Mouse (Mus musculus): ENCODE results near the gene Smad6.

Smad6 gene

GRCm38 (mm10) chr9:63961881-63962280 lies 60.0 kb downstream of the Smad6 start:
- intact Hi-C loops (cut with DNase I): no loop called here

- intact Hi-C loops (cut with DNase I): no loop called here
Observed at GRCm38 (mm10) chr9:63960829-63961185, 61.1 kb downstream of the Smad6 start.

GRCm38 (mm10) chr9:63959933-63960828 lies 61.7 kb downstream of the Smad6 start:
- intact Hi-C loops (cut with DNase I): loop anchor here (1.0 to 5.0 kb wide), 3 partner anchors 43 to 127 kb away; no protein-coding TSS in a partner anchor

- intact Hi-C loops (cut with DNase I): loop anchor here (1.0 to 5.0 kb wide), 3 partner anchors 42 to 128 kb away; no protein-coding TSS in a partner anchor
Observed at GRCm38 (mm10) chr9:63959129-63959932, 62.5 kb downstream of the Smad6 start.

- intact Hi-C loops (cut with DNase I): loop anchor here (1.0 to 5.0 kb wide), 3 partner anchors 41 to 129 kb away; no protein-coding TSS in a partner anchor
Observed at GRCm38 (mm10) chr9:63958337-63959030, 63.4 kb downstream of the Smad6 start.

- intact Hi-C loops (cut with DNase I): loop anchor here (2.0 to 5.0 kb wide), 2 partner anchors 40 to 63 kb away; no protein-coding TSS in a partner anchor
Observed at GRCm38 (mm10) chr9:63957647-63958185, 64.1 kb downstream of the Smad6 start.

- intact Hi-C loops (cut with DNase I): loop anchor here (5.0 kb wide), 1 partner anchor 39 kb away; no protein-coding TSS in a partner anchor
Observed at GRCm38 (mm10) chr9:63956052-63956451, 65.8 kb downstream of the Smad6 start.

GRCm38 (mm10) chr9:63953691-63954090 lies 68.2 kb downstream of the Smad6 start:
- intact Hi-C loops (cut with DNase I): no loop called here

- intact Hi-C loops (cut with DNase I): no loop called here
Observed at GRCm38 (mm10) chr9:63952591-63952990, 69.3 kb downstream of the Smad6 start.

- intact Hi-C loops (cut with DNase I): no loop called here
Observed at GRCm38 (mm10) chr9:63950357-63950756, 71.5 kb downstream of the Smad6 start.

- intact Hi-C loops (cut with DNase I): no loop called here
Observed at GRCm38 (mm10) chr9:63949393-63949792, 72.5 kb downstream of the Smad6 start.

GRCm38 (mm10) chr9:63942608-63942982 lies 79.3 kb downstream of the Smad6 start:
- intact Hi-C loops (cut with DNase I): no loop called here

GRCm38 (mm10) chr9:63941747-63942607 lies 79.9 kb downstream of the Smad6 start:
- intact Hi-C loops (cut with DNase I): no loop called here

- intact Hi-C loops (cut with DNase I): no loop called here
Observed at GRCm38 (mm10) chr9:63936256-63936655, 85.6 kb downstream of the Smad6 start.

- intact Hi-C loops (cut with DNase I): no loop called here
Observed at GRCm38 (mm10) chr9:63933068-63933467, 88.8 kb downstream of the Smad6 start.

GRCm38 (mm10) chr9:63927340-63928049 lies 94.4 kb downstream of the Smad6 start:
- intact Hi-C loops (cut with DNase I): no loop called here

GRCm38 (mm10) chr9:63926377-63926776 lies 95.5 kb downstream of the Smad6 start:
- intact Hi-C loops (cut with DNase I): no loop called here

GRCm38 (mm10) chr9:63923190-63923717 lies 98.6 kb downstream of the Smad6 start:
- intact Hi-C loops (cut with DNase I): no loop called here

GRCm38 (mm10) chr9:63919708-63920107 lies 102.2 kb downstream of the Smad6 start:
- intact Hi-C loops (cut with DNase I): loop anchor here (5.0 kb wide), 2 partner anchors 38 to 103 kb away; partner anchors contain the start of gene Smad6

Measured in adrenal gland (tissue).